Mouse (Mus musculus) small intestine, adult 2 months (tissue): ENCODE measurements at regions not wholly inside any gene's neighbourhood (a gene's known extent, or its start where the extent isn't known, plus 50 kb on each side); places are given as distances from the start of the nearest gene placed in this dataset.

Experiments used
- CTCF ChIP-seq: fragments of 200-500 bp; IDR thresholded peaks from 2 replicates; pipeline ENCODE4 v1.5.1; 2012; ENCODE audit warnings: low read depth, mild to moderate bottlenecking, control low read depth, inconsistent platforms, low read length, moderate library complexity, mixed read lengths; ENCODE audit not compliant: insufficient replicate concordance, insufficient read length; ENCODE audit errors: extremely low read depth
- POLR2A ChIP-seq: fragments of 200-500 bp; IDR thresholded peaks from 2 replicates; pipeline ENCODE4 v1.6.1; 2012; ENCODE audit warnings: low read depth, mild to moderate bottlenecking, control low read depth, inconsistent platforms, low read length, moderate library complexity

- TF ChIP-seq CTCF: no peak
- no peak for TF ChIP-seq POLR2A
These were observed 451.8 kb downstream of the Tshz3 start for GRCm38 (mm10) chr7:37149711-37150110.
